Mouse (Mus musculus): ENCODE measurements around the gene Gm10401. TPM values are rescaled to one million over a fixed set of nuclear protein-coding genes. Genes with fewer than 3 reads are reported as not detected.

Gene Gm10401
- total and polyA plus RNA-seq, 3 experiments, result 1.7 to 10.9 TPM; not detected in 1

- no peak overlapping the region for H3K4me2 ChIP-seq (ENCODE audit: insufficient read depth, low read depth, poor library complexity, severe bottlenecking)
- no peaks in the 10 kb centered on the region for H3K9me3 ChIP-seq (replicated peaks; ENCODE audit: low read length)
- peaks cover 4% of the 10 kb centered on the region; the same call in 1 of the 2 replicates for H3K79me2 ChIP-seq (replicated peaks; ENCODE audit: control insufficient read depth, extremely low read depth, insufficient read depth, poor library complexity, severe bottlenecking)
- in situ Hi-C loops (cut with MboI; ENCODE audit: low pct_ligation_motif_present, low pct_unique_long_range_greater_than_20kb, low sequenced_read_pairs) (no loop called here), dilution Hi-C loops (cut with MboI; ENCODE audit: extremely low pct_ligation_motif_present, extremely low pct_unique_long_range_greater_than_20kb, low sequenced_read_pairs) (no loop called here)
- H3K27me3 ChIP-seq (replicated peaks), result no peaks in the 10 kb centered on the region
- no peak for TF ChIP-seq HCFC1 (IDR thresholded peaks at IDR 0.05; ENCODE audit: low read depth, low read length)
- no peak for TF ChIP-seq IRF4 (IDR thresholded peaks at IDR 0.05; ENCODE audit: low read depth, low read length)
- no peak for TF ChIP-seq ETS1 (conservative IDR thresholded peaks at IDR 0.05; ENCODE audit: low read depth, low read length)
- no peak for TF ChIP-seq RCOR1 (conservative IDR thresholded peaks at IDR 0.05; ENCODE audit: low read depth, low read length)
- no peak for TF ChIP-seq SMC3 (IDR thresholded peaks at IDR 0.05; ENCODE audit: low read depth, low read length)
- no peak for TF ChIP-seq ZC3H11A (IDR thresholded peaks at IDR 0.05; ENCODE audit: low read depth, low read length)
- no peak for TF ChIP-seq ELF1 (IDR thresholded peaks at IDR 0.05; ENCODE audit: low read depth, low read length)
- TF ChIP-seq KAT2A (IDR thresholded peaks at IDR 0.05; ENCODE audit: insufficient replicate concordance, low read length), result no peak
- TF ChIP-seq JUN (IDR thresholded peaks at IDR 0.05; ENCODE audit: insufficient read depth, low read depth, low read length), result no peak
- no peak for TF ChIP-seq PAX5 (IDR thresholded peaks at IDR 0.05; ENCODE audit: low read length)
- no peak for TF ChIP-seq UBTF (IDR thresholded peaks at IDR 0.05; ENCODE audit: low read depth, low read length)
- TF ChIP-seq RAD21 (IDR thresholded peaks at IDR 0.05; ENCODE audit: low read depth, low read length), result no peak
- TF ChIP-seq TCF12 (IDR thresholded peaks at IDR 0.05; ENCODE audit: low read depth, low read length), result no peak
- TF ChIP-seq CHD1 (IDR thresholded peaks at IDR 0.05; ENCODE audit: low read depth, low read length), result no peak
- TF ChIP-seq MAX (IDR thresholded peaks at IDR 0.05; ENCODE audit: low read length), result no peak
- TF ChIP-seq GABPA (IDR thresholded peaks at IDR 0.05; ENCODE audit: insufficient replicate concordance, low read depth, low read length), result no peak
- no peak for TF ChIP-seq ZMIZ1 (IDR thresholded peaks at IDR 0.05; ENCODE audit: low read depth, low read length)
- TF ChIP-seq MAFK (IDR thresholded peaks at IDR 0.05; ENCODE audit: insufficient replicate concordance, low read length), result no peak
- TF ChIP-seq SIN3A (IDR thresholded peaks at IDR 0.05; ENCODE audit: low read length), result no peak
- TF ChIP-seq CHD2 (IDR thresholded peaks at IDR 0.05; ENCODE audit: low read length), result no peak
- DNase-seq (ENCODE audit: extremely low read depth), result no peak
- peaks cover 4 to 44% of the 10 kb centered on the region in 2 experiments; a peak in 3 of 4 replicates for H3K4me1 ChIP-seq (ENCODE audit: control insufficient read depth in 1 of 2, insufficient read depth in 2 of 2)
- H3K27ac ChIP-seq (ENCODE audit: insufficient read depth, low read depth), result no peak overlapping the region
- no peak overlapping the region for H3K9ac ChIP-seq (ENCODE audit: insufficient read depth, low read depth)
- no peak overlapping the region for H3K4me3 ChIP-seq (replicated peaks in 1 of 3; ENCODE audit: low read depth in 2 of 3, low read length in 2 of 3, poor library complexity in 1 of 3)
- peaks cover 7 to 48% of the 10 kb centered on the region in 2 experiments for H3K36me3 ChIP-seq (replicated peaks in 1 of 2; ENCODE audit: control insufficient read depth in 1 of 2, insufficient read depth in 1 of 2, low read length in 1 of 2)
Measured at GRCm38 (mm10) chr5:115070457-115070856, 27.6 kb downstream of the Gm10401 start.

GRCm38 (mm10) chr5:115069611-115070010 is 28.5 kb downstream of the Gm10401 start:
- in situ Hi-C loops (cut with MboI; ENCODE audit: low pct_ligation_motif_present, low pct_unique_long_range_greater_than_20kb, low sequenced_read_pairs) (no loop called here), dilution Hi-C loops (cut with MboI; ENCODE audit: extremely low pct_ligation_motif_present, extremely low pct_unique_long_range_greater_than_20kb, low sequenced_read_pairs) (no loop called here)
- Histone ChIP-seq H3K4me2 (ENCODE audit: insufficient read depth, low read depth, poor library complexity, severe bottlenecking) (no peak overlapping the region), H3K36me3 (replicated peaks in 1 of 2; ENCODE audit: control insufficient read depth in 1 of 2, insufficient read depth in 1 of 2, low read length in 1 of 2) (peaks cover 4 to 44% of the 10 kb centered on the region in 2 experiments), H3K79me2 (replicated peaks; ENCODE audit: control insufficient read depth, extremely low read depth, insufficient read depth, poor library complexity, severe bottlenecking) (peaks cover 4% of the 10 kb centered on the region; the same call in 1 of the 2 replicates), H3K27ac (ENCODE audit: insufficient read depth, low read depth) (no peak overlapping the region), H3K4me1 (ENCODE audit: control insufficient read depth in 1 of 2, insufficient read depth in 2 of 2) (peaks cover 4 to 44% of the 10 kb centered on the region in 2 experiments; a peak in 3 of 4 replicates), H3K27me3 (replicated peaks) (no peaks in the 10 kb centered on the region), H3K4me3 (replicated peaks in 1 of 3; ENCODE audit: low read depth in 2 of 3, low read length in 2 of 3, poor library complexity in 1 of 3) (no peak overlapping the region), H3K9ac (ENCODE audit: insufficient read depth, low read depth) (no peak overlapping the region), H3K9me3 (replicated peaks; ENCODE audit: low read length) (no peaks in the 10 kb centered on the region)
- TF ChIP-seq CHD2 (IDR thresholded peaks at IDR 0.05; ENCODE audit: low read length) (no peak), ZMIZ1 (IDR thresholded peaks at IDR 0.05; ENCODE audit: low read depth, low read length) (no peak), EP300 (IDR thresholded peaks at IDR 0.05; ENCODE audit: low read length) (no peak), GABPA (IDR thresholded peaks at IDR 0.05; ENCODE audit: insufficient replicate concordance, low read depth, low read length) (no peak), NRF1 (IDR thresholded peaks at IDR 0.05; ENCODE audit: low read depth, low read length) (no peak), USF2 (conservative IDR thresholded peaks at IDR 0.05; ENCODE audit: low read depth, low read length) (no peak), HCFC1 (IDR thresholded peaks at IDR 0.05; ENCODE audit: low read depth, low read length) (no peak), ZNF384 (IDR thresholded peaks at IDR 0.05; ENCODE audit: low read depth, low read length) (no peak), TCF12 (IDR thresholded peaks at IDR 0.05; ENCODE audit: low read depth, low read length) (no peak), CHD1 (IDR thresholded peaks at IDR 0.05; ENCODE audit: low read depth, low read length) (no peak), BHLHE40 (IDR thresholded peaks at IDR 0.05; ENCODE audit: low read depth, low read length) (no peak), MAFK (IDR thresholded peaks at IDR 0.05; ENCODE audit: insufficient replicate concordance, low read length) (no peak), NELFE (IDR thresholded peaks at IDR 0.05; ENCODE audit: low read depth, low read length) (no peak), SIN3A (IDR thresholded peaks at IDR 0.05; ENCODE audit: low read length) (no peak), RCOR1 (conservative IDR thresholded peaks at IDR 0.05; ENCODE audit: low read depth, low read length) (no peak), USF1 (IDR thresholded peaks at IDR 0.05; ENCODE audit: low read depth, low read length) (no peak), MYC (IDR thresholded peaks at IDR 0.05; ENCODE audit: low read depth, low read length) (no peak), MAZ (IDR thresholded peaks at IDR 0.05; ENCODE audit: low read depth, low read length) (no peak)
- no peak for DNase-seq (ENCODE audit: extremely low read depth)
